Mouse (Mus musculus): Measurements from ENCODE around the gene Cmas.
A peak's percentile ranks its signal among the peaks of the same experiment; 100 is the strongest.

Gene Cmas

GRCm38 (mm10) chr6:142752331-142753246 lies 3.9 kb upstream of the Cmas start:
- DNase-seq (ENCODE audit: low spot score): peak; percentile 43

GRCm38 (mm10) chr6:142757334-142757965 lies 964 bp downstream of the Cmas start:
- DNase-seq (ENCODE audit: low spot score): no peak

GRCm38 (mm10) chr6:142757976-142758375 lies 1.5 kb downstream of the Cmas start:
- DNase-seq (ENCODE audit: low spot score): no peak

- DNase-seq (ENCODE audit: low spot score): no peak
Observed at GRCm38 (mm10) chr6:142758562-142758961, 2.1 kb downstream of the Cmas start.

GRCm38 (mm10) chr6:142759633-142760032 lies 3.1 kb downstream of the Cmas start:
- no peak for DNase-seq (ENCODE audit: low spot score)

GRCm38 (mm10) chr6:142764933-142765332 lies 8.4 kb downstream of the Cmas start:
- DNase-seq (ENCODE audit: low spot score): no peak

- DNase-seq (ENCODE audit: low spot score): no peak
Observed at GRCm38 (mm10) chr6:142767305-142767704, 10.8 kb downstream of the Cmas start.

GRCm38 (mm10) chr6:142769896-142770295 lies 13.4 kb downstream of the Cmas start:
- no peak for DNase-seq (ENCODE audit: low spot score)

- no peak for DNase-seq (ENCODE audit: low spot score)
Observed at GRCm38 (mm10) chr6:142771643-142772042, 15.2 kb downstream of the Cmas start.

GRCm38 (mm10) chr6:142773566-142773965 lies 17.1 kb downstream of the Cmas start:
- DNase-seq (ENCODE audit: low spot score): no peak

- no peak for DNase-seq (ENCODE audit: low spot score)
Observed at GRCm38 (mm10) chr6:142776935-142777334, 20.4 kb downstream of the Cmas start.

GRCm38 (mm10) chr6:142779045-142779811 lies 22.7 kb downstream of the Cmas start:
- DNase-seq (ENCODE audit: low spot score): no peak

GRCm38 (mm10) chr6:142779812-142780573 lies 23.5 kb downstream of the Cmas start:
- DNase-seq (ENCODE audit: low spot score): no peak

- DNase-seq (ENCODE audit: low spot score): no peak
Observed at GRCm38 (mm10) chr6:142780574-142781033, 24.1 kb downstream of the Cmas start.

GRCm38 (mm10) chr6:142781286-142781685 lies 24.8 kb downstream of the Cmas start:
- no peak for DNase-seq (ENCODE audit: low spot score)

GRCm38 (mm10) chr6:142785343-142785742 lies 28.9 kb downstream of the Cmas start:
- DNase-seq (ENCODE audit: low spot score): peak; percentile 48

GRCm38 (mm10) chr6:142786106-142786505 lies 29.6 kb downstream of the Cmas start:
- DNase-seq (ENCODE audit: low spot score): no peak

GRCm38 (mm10) chr6:142788042-142788987 lies 31.8 kb downstream of the Cmas start:
- DNase-seq (ENCODE audit: low spot score): peak; percentile 66

GRCm38 (mm10) chr6:142789736-142790135 lies 33.2 kb downstream of the Cmas start:
- DNase-seq (ENCODE audit: low spot score): no peak

GRCm38 (mm10) chr6:142792241-142792968 lies 35.9 kb downstream of the Cmas start:
- DNase-seq (ENCODE audit: low spot score): no peak

Measured in testis, postnatal 14 days (tissue).